Mouse (Mus musculus) lung, adult 2 months (tissue): Measurements from ENCODE around the gene Nmu.

ENCODE experiments used
- CTCF ChIP-seq: fragments of 200-500 bp; IDR thresholded peaks from 2 replicates; pipeline ENCODE4 v1.5.1; 2011; ENCODE audit warnings: mild to moderate bottlenecking, low read length, control low read depth; ENCODE audit not compliant: insufficient read depth
- POLR2A ChIP-seq: fragments of 200-500 bp; IDR thresholded peaks from 2 replicates; pipeline ENCODE4 v1.6.1; 2011; ENCODE audit warnings: low read depth, mild to moderate bottlenecking, control low read depth, low read length, borderline replicate concordance; ENCODE audit errors: extremely low read depth

GRCm38 (mm10) chr5:76327296-76327695 is 36.3 kb downstream of the Nmu start:
- no peak for TF ChIP-seq POLR2A
- no peak for TF ChIP-seq CTCF
